Mouse (Mus musculus): ENCODE measurements around the gene Tmem269. TPM values are rescaled to one million over a fixed set of nuclear protein-coding genes. Genes with fewer than 3 reads are reported as not detected.
A peak's percentile ranks its signal among the peaks of the same experiment; 100 is the strongest.

Tmem269 gene
- polyA plus RNA-seq, 1 experiment from 2014 or later, result not detected

GRCm38 (mm10) chr4:119232410-119233255 lies 14.6 kb upstream of the Tmem269 start, which contains the start of the genes AU022252 and P3h1:
Gene AU022252, minus strand, starts transcription at chr4:119232712.
Gene P3h1, plus strand, starts transcription at chr4:119232915.
- Histone ChIP-seq H3K27ac (peak within 1 kb of the TSS; percentile 54), H3K9ac (peak within 1 kb of the TSS; percentile 82), H3K4me1 (replicated peaks) (0 out of 2 replicates have a peak, but pooled peaks cover 7% of the 10 kb centered on the region), H3K4me2 (replicated peaks) (peak within 1 kb of the TSS; percentile 79), H3K36me3 (peaks cover 10% of the 10 kb centered on the region; the same call in 1 of the 2 replicates), H3K4me3 (replicated peaks) (peak within 1 kb of the TSS; percentile 68), H3K27me3 (replicated peaks) (no peaks in the 10 kb centered on the region), H3K9me3 (no peaks in the 10 kb centered on the region)
- under 1% methylated on average over 71 of the region's 71 CpGs for WGBS
- ATAC-seq, result peak; percentile 98

DNA sequence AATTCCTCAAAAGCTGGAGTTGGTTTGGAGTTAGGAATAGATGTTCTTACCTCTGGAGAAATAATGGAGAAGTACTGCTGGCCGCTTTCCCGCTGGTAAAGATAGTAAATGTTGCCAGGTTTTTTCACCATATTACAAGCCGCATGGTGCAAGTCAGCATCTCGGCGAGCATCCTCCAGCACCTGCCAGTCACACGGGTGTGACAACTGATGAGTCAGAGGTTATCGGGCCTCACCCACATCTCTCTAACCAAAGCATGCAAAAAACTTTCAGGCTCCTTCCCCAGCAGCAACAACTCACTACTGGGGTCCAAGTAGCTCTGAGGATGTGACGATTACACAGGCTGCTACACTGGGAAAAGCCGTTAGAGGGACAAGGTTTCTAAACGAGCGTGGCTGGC lies 8.7 kb upstream of the Tmem269 start:
- no peak overlapping the region for H3K9ac ChIP-seq
- 94% methylated on average over 11 of the region's 11 CpGs for WGBS
- no peaks in the 10 kb centered on the region for H3K9me3 ChIP-seq
- 0 out of 2 replicates have a peak, but pooled peaks cover 2% of the 10 kb centered on the region for H3K4me1 ChIP-seq (replicated peaks)
- no peak overlapping the region for H3K4me3 ChIP-seq (replicated peaks)
- no peak for ATAC-seq
- peaks cover 24% of the 10 kb centered on the region for H3K36me3 ChIP-seq
- no peak overlapping the region for H3K4me2 ChIP-seq (replicated peaks)
- no peak overlapping the region for H3K27ac ChIP-seq
- H3K27me3 ChIP-seq (replicated peaks), result no peaks in the 10 kb centered on the region

- Histone ChIP-seq H3K36me3 (peaks cover 24% of the 10 kb centered on the region), H3K9ac (no peak overlapping the region), H3K4me1 (replicated peaks) (no peaks in the 10 kb centered on the region), H3K4me2 (replicated peaks) (no peak overlapping the region), H3K27me3 (replicated peaks) (no peaks in the 10 kb centered on the region), H3K27ac (no peak overlapping the region), H3K9me3 (no peaks in the 10 kb centered on the region), H3K4me3 (replicated peaks) (no peak overlapping the region)
- 91% methylated on average over 9 of the region's 9 CpGs for WGBS
- ATAC-seq, result no peak
Measured at GRCm38 (mm10) chr4:119225719-119226118, 7.7 kb upstream of the Tmem269 start.

GRCm38 (mm10) chr4:119224534-119224933 lies 6.5 kb upstream of the Tmem269 start:
- H3K4me2 ChIP-seq (replicated peaks), result no peak overlapping the region
- whole genome bisulfite sequencing, result 92% methylated on average over 3 of the region's 3 CpGs
- H3K27ac ChIP-seq, result no peak overlapping the region
- no peaks in the 10 kb centered on the region for H3K27me3 ChIP-seq (replicated peaks)
- no peak for ATAC-seq
- H3K9ac ChIP-seq, result no peak overlapping the region
- no peaks in the 10 kb centered on the region for H3K9me3 ChIP-seq
- H3K4me1 ChIP-seq (replicated peaks), result no peaks in the 10 kb centered on the region
- H3K4me3 ChIP-seq (replicated peaks), result no peak overlapping the region
- peaks cover 24% of the 10 kb centered on the region for H3K36me3 ChIP-seq

- ATAC-seq, result peak; percentile 29; the same call in 1 of the 2 replicates
- Histone ChIP-seq H3K9me3 (no peaks in the 10 kb centered on the region), H3K27me3 (replicated peaks) (no peaks in the 10 kb centered on the region), H3K9ac (no peak overlapping the region), H3K4me3 (replicated peaks) (no peak overlapping the region), H3K36me3 (peaks cover 24% of the 10 kb centered on the region), H3K27ac (no peak overlapping the region), H3K4me1 (replicated peaks) (no peaks in the 10 kb centered on the region), H3K4me2 (replicated peaks) (no peak overlapping the region)
- WGBS, result 89% methylated on average over 1 of the region's 1 CpGs
Measured at GRCm38 (mm10) chr4:119223696-119224095, 5.7 kb upstream of the Tmem269 start.

DNA sequence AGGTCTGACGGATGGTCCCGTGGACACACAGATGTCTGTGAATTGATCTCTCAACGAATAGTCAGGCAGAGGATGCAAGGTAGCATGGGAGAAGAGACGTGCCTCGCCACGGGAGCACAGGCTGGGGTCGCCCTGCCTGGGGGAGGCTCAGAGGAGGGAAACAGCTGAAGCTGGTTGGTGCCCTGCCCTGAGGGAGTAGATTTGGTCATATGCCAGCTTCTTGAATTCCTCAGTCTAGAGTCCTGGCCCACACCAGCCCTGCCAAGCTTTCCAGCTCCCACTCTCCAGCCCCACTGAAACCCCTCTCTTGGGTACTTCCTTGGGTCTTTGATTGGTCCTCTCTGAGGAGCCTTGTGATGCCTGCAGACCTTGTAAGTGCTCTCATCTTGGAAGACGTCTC lies 1.4 kb downstream of the Tmem269 start:
- 75% methylated on average over 8 of the region's 8 CpGs for WGBS

DNA sequence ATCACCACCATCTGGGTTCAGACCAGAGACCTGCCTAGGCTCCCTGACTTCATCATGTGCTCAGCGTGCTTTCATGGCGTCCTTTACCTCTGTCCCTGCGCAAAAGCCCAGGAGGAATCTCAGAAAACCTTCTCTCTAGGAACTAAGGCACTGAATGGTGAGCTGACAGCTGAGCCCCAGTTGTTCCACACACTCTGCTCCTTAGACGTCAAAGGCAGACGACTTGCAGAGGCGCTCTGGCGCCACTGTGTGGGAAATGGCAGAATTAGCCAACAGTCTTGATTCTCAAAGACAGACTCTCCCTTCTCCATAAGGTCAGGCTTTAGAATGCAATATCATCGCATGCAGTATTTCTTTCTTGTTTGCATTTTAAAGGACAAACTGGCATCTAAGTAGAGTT lies 13.3 kb downstream of the Tmem269 start:
- Histone ChIP-seq H3K4me2 (replicated peaks) (no peak overlapping the region), H3K27me3 (replicated peaks) (no peaks in the 10 kb centered on the region), H3K4me3 (replicated peaks) (no peak overlapping the region), H3K36me3 (0 out of 2 replicates have a peak, but pooled peaks cover 3% of the 10 kb centered on the region), H3K27ac (no peak overlapping the region), H3K4me1 (replicated peaks) (no peaks in the 10 kb centered on the region), H3K9ac (no peak overlapping the region), H3K9me3 (no peaks in the 10 kb centered on the region)
- WGBS, result 20% methylated on average over 8 of the region's 8 CpGs
- peak; percentile 43; the same call in 1 of the 2 replicates for ATAC-seq

More for the DNA sequence above, 1.4 kb downstream of the Tmem269 start:
- peak; percentile 22; the same call in 1 of the 2 replicates for ATAC-seq
- H3K36me3 ChIP-seq, result no peaks in the 10 kb centered on the region
- H3K27me3 ChIP-seq (replicated peaks), result no peaks in the 10 kb centered on the region
- H3K27ac ChIP-seq, result no peak overlapping the region
- H3K4me2 ChIP-seq (replicated peaks), result no peak overlapping the region
- no peaks in the 10 kb centered on the region for H3K9me3 ChIP-seq
- H3K4me1 ChIP-seq (replicated peaks), result no peaks in the 10 kb centered on the region
- no peak overlapping the region for H3K4me3 ChIP-seq (replicated peaks)
- no peak overlapping the region for H3K9ac ChIP-seq

GRCm38 (mm10) chr4:119198105-119198504 lies 19.9 kb downstream of the Tmem269 start:
- Histone ChIP-seq H3K4me1 (replicated peaks) (peaks cover 10% of the 10 kb centered on the region; the same call in 1 of the 2 replicates), H3K4me2 (replicated peaks) (no peak overlapping the region), H3K4me3 (replicated peaks) (no peak overlapping the region), H3K9me3 (no peaks in the 10 kb centered on the region), H3K9ac (no peak overlapping the region), H3K36me3 (0 out of 2 replicates have a peak, but pooled peaks cover 3% of the 10 kb centered on the region), H3K27me3 (replicated peaks) (no peaks in the 10 kb centered on the region), H3K27ac (no peak overlapping the region)
- 88% methylated on average over 6 of the region's 6 CpGs for WGBS
- no peak for ATAC-seq

GRCm38 (mm10) chr4:119195582-119196320 lies 22.3 kb downstream of the Tmem269 start:
- Histone ChIP-seq H3K4me3 (replicated peaks) (peak overlapping the region; percentile 83), H3K9me3 (no peaks in the 10 kb centered on the region), H3K4me1 (replicated peaks) (peaks cover 10% of the 10 kb centered on the region; the same call in 1 of the 2 replicates), H3K27me3 (replicated peaks) (no peaks in the 10 kb centered on the region), H3K36me3 (0 out of 2 replicates have a peak, but pooled peaks cover 2% of the 10 kb centered on the region), H3K4me2 (replicated peaks) (peak overlapping the region; percentile 74), H3K27ac (peak overlapping the region; percentile 48), H3K9ac (peak overlapping the region; percentile 81)
- WGBS, result 9% methylated on average over 18 of the region's 18 CpGs
- peak; percentile 77; the same call in 1 of the 2 replicates for ATAC-seq

DNA sequence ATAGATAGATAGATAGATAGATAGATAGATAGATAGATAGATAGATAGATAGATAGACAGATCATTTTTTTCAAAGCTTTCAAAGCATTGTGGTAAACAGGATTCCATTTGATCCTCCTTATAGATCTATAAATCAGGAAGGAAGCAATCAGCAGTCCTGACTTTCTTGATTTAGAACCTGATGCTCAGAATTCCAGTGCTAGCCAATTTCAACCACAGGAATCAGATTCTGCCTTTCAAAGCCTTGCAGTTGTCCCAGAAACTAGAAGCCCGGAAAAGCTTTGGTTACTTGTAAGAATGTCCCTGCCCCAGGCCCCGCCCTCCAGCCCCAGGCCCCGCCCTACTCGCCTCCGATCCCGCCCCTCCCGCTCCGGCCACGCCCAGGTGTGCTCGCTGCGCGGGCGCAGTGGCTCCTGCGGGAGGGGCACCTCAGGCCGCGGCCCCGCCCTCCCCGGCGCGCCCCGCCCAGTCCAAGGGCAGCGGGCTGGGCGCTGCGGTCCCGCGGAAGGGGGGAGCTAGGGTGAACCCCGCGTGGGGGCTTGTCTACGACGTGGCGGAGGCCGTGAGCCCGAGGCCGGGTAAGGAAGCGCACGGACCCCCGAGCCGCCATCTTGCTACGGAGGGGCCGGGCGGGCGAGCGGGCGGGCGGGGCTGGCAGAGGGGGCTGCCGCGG lies 23.0 kb downstream of the Tmem269 start, which contains the start of gene Svbp:
Gene Svbp (plus strand): TSS at position 398 of the 673 bp plus-strand sequence.
- H3K36me3 ChIP-seq, result no peaks in the 10 kb centered on the region
- H3K4me3 ChIP-seq (replicated peaks), result peak within 1 kb of the TSS; percentile 83
- WGBS, result 1% methylated on average over 42 of the region's 47 CpGs
- H3K4me1 ChIP-seq (replicated peaks), result peaks cover 10% of the 10 kb centered on the region; the same call in 1 of the 2 replicates
- no peaks in the 10 kb centered on the region for H3K9me3 ChIP-seq
- no peaks in the 10 kb centered on the region for H3K27me3 ChIP-seq (replicated peaks)
- H3K4me2 ChIP-seq (replicated peaks), result peak within 1 kb of the TSS; percentile 74
- peak within 1 kb of the TSS; percentile 48 for H3K27ac ChIP-seq
- H3K9ac ChIP-seq, result peak within 1 kb of the TSS; percentile 81
- peak; percentile 98 for ATAC-seq

DNA sequence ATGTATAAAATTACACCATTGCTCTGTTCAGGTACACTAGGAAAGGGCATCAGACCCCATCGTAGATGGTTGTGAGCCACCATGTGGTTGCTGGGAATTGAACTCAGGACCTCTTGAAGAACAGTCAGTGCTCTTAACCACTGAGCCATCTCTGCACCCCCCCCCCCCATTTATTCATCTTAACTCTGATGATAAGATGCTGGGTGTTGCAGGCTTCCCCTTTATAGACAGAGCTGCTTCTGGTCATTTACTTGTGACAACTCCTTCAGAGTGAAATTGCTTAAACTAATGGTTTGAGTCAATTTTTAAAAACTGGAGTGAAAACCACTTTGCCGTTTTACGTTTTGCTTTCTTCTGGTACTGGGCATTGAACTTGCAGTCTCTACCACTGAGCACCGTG lies 25.3 kb downstream of the Tmem269 start:
- WGBS, result 86% methylated on average over 4 of the region's 4 CpGs
- Histone ChIP-seq H3K36me3 (no peaks in the 10 kb centered on the region), H3K4me3 (replicated peaks) (no peak overlapping the region), H3K4me1 (replicated peaks) (peaks cover 6% of the 10 kb centered on the region; the same call in 1 of the 2 replicates), H3K27ac (no peak overlapping the region), H3K4me2 (replicated peaks) (no peak overlapping the region), H3K9me3 (no peaks in the 10 kb centered on the region), H3K9ac (no peak overlapping the region), H3K27me3 (replicated peaks) (no peaks in the 10 kb centered on the region)
- ATAC-seq, result no peak

Measured in intestine, embryonic 15.5 days (tissue).